Mouse (Mus musculus) embryonic stem cell, embryonic (primary cell): ENCODE data around the gene Nprl3.
"Not testable (repeated sequence)": the region's sequence is repeated elsewhere in the genome, so short reads cannot be mapped to it uniquely, and the experiment has no call there.

ENCODE experiments used
- CTCF ChIA-PET, 4 experiments: fragments of 300-600 bp in 2 of 4; fragments of 350-600 bp in 2 of 4; sonication (Branson Sonifier 250); formaldehyde crosslinking; loops; one replicate each; lab custom pipeline; 2022; ENCODE audit warnings: inconsistent platforms in 2 of 4; lab: Charles Lee
- POLR2A ChIA-PET, 4 experiments: fragments of 300-600 bp in 2 of 4; fragments of 350-600 bp in 2 of 4; sonication (Branson Sonifier 250); formaldehyde crosslinking; loops; one replicate each; lab custom pipeline; 2022; ENCODE audit warnings: antibody characterized with exemption in 4 of 4, inconsistent platforms in 1 of 4; lab: Charles Lee

Gene Nprl3

DNA sequence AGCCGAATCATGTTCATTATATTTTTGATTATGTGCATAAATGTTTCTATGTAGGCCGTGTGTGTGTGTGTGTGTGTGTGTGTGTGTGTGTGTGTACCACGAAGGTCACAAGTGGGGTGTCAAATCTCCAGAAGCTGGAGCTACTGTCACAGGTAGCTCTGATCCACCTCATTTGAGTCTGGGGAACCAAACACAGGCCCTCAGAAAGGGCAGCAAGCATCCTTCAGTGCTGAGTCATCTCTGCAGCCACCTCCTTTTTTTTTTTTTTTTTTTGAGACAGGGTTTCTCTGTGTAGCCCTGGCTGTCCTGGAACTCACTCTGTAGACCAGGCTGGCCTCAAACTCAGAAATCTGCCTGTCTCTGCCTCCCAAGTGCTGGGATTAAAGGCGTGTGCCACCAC, 25.3 kb upstream of the Nprl3 start:
- ChIA-PET POLR2A (interaction anchor here in 2 of 4 experiments (0.6 to 1.1 kb wide), 5 partner anchors 20 to 325 kb away, joined by 3 to 6 read pairs (median 3); no protein-coding TSS in a partner anchor), CTCF (interaction anchor here (0.6 to 1.3 kb wide), 7 partner anchors 28 to 599 kb away, joined by 3 to 9 read pairs (median 4); no protein-coding TSS in a partner anchor)

DNA sequence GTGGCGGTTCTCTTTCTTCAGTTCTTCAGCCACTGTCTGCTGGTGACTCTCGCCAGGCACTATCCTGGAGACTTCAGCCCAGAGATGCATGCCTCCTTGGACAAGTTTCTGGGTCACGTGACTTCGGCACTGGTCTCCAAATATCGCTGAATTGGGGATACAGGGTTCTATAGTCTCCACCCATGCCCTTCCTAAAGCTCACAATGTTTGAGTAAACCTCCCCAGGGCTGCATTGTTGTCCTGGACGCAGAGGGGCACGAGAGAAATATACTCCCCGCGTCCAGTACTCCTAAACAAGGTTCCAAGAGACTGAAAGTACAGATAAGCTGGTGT, 20.0 kb upstream of the Nprl3 start:
- CTCF ChIA-PET = interaction anchor here (0.7 to 1.7 kb wide), 16 partner anchors 10 to 346 kb away, joined by 3 to 25 read pairs (median 4); partner anchors contain the start of gene Hbq1a (in 1 of the 4)

GRCm38 (mm10) chr11:32286695-32287492, 19.4 kb upstream of the Nprl3 start, which contains the start of gene Hbq1b:
Gene Hbq1b, plus strand, starts transcription at chr11:32286965.
- CTCF ChIA-PET = interaction anchor here (0.6 to 1.7 kb wide), 46 partner anchors 9 to 1684 kb away, joined by 3 to 49 read pairs (median 4); partner anchors contain the start of genes Hbq1a (in 3 of the 4) and Nprl3 (in 1 of the 4)
- POLR2A ChIA-PET = interaction anchor here in 3 of 4 experiments (0.6 to 1.7 kb wide), 9 partner anchors 13 to 346 kb away, joined by 3 to 8 read pairs (median 5); partner anchors contain the start of genes Nprl3 (in 3 of the 3), Hbq1a (in 1 of the 3) and Snrnp25 (in 1 of the 3)

More for the DNA sequence above, 20.0 kb upstream of the Nprl3 start:
- POLR2A ChIA-PET = interaction anchor here in 3 of 4 experiments (0.6 to 1.7 kb wide), 6 partner anchors 19 to 95 kb away, joined by 3 to 8 read pairs (median 5); partner anchors contain the start of genes Nprl3 (in 2 of the 3) and Snrnp25 (in 1 of the 3)

DNA sequence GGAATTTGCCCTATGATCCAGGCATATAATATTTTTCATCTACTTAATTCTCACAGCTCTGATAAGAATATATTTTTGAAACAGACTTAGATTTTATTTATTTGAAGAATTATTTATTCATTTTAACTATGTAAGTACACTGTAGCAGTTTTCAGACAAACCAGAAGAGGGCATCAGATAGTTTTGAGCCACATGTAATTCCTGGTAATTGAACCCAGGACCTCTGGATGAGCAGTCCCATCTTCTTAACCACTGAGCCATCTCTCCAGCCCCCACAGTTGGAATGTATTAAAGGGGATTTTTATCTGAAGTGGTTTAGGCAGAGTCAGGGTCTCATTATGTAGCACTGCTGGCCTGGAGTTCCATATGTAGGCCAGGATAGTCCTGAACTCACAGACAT, 18.4 kb upstream of the Nprl3 start:
- CTCF ChIA-PET = interaction anchor here in 1 of 4 experiments (1.2 kb wide), 1 partner anchor 37 kb away, joined by 6 read pairs; no protein-coding TSS in a partner anchor
- POLR2A ChIA-PET = not testable (repeated sequence)

DNA sequence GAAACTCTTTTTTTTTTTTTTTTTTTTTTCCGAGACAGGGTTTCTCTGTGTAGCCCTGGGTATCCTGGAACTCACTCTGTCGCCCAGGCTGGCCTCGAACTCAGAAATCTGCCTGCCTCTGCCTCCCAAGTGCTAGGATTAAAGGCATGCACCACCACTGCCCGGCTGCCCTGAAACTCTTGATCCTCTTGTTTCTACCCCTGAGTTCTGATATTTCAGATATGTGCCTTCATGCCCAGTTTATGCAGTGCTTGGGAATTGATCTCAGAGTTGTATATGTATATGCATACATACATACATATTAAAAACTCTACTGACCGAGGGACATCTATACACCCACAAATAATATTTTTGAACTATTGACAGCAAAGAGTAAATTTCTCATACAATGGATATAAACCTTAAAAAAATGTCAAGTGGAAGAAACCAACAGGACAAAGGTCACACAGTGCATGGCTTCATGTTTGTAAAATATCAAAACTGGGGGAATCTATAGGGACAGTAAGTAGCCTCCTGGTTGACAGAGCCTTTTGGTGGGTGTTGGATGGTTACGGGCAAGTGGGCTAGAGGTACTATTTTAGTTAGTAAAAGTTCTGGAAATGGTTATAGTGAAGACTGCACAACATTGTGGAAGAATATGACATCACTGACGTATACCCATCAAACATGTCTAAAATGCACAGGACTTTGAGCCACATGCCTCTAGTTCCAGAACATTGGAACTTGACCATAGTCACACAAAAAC, 17.7 kb upstream of the Nprl3 start:
- CTCF ChIA-PET = interaction anchor here in 1 of 4 experiments (0.7 kb wide), 2 partner anchors 48 to 103 kb away, joined by 3 to 6 read pairs; no protein-coding TSS in a partner anchor
- POLR2A ChIA-PET = interaction anchor here in 1 of 4 experiments (0.8 kb wide), 1 partner anchor 22 kb away, joined by 3 read pairs; no protein-coding TSS in a partner anchor

- ChIA-PET CTCF (interaction anchor here in 1 of 4 experiments (0.7 kb wide), 2 partner anchors 47 to 102 kb away, joined by 3 to 6 read pairs; no protein-coding TSS in a partner anchor), POLR2A (interaction anchor here in 1 of 4 experiments (0.8 kb wide), 1 partner anchor 22 kb away, joined by 3 read pairs; no protein-coding TSS in a partner anchor)
Measured at GRCm38 (mm10) chr11:32284582-32284981, 17.1 kb upstream of the Nprl3 start.

DNA sequence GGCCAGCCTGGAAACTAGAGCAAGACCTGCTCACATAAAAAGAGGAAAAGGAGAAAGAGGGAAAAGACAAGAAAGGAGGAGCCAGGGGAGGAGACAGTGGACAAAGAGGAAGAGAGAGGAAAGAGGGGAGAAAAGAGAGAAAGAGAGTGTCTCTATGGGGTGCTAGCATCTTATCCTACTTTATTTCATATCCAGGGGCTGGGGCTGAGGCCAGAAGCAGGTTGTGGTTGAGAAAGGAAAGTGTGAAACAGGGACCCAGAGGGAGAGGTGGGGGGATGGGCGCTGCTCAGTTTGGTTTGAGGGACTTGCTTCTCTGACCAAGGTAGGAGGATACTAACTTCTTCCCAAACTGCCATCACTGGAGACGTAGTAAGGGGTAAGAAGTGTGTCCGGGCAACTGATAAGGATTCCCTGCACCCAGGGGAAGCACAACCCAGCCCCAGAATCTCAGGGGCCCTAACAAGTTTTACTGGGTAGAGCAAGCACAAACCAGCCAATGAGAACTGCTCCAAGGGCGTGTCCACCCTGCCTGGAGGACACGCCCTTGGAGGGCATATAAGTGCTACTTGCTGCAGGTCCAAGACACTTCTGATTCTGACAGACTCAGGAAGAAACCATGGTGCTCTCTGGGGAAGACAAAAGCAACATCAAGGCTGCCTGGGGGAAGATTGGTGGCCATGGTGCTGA, 15.7 kb upstream of the Nprl3 start, which contains the start of gene Hba-a1:
TSS of gene Hba-a1 (plus strand) at position 421 of the 687 bp plus-strand sequence.
- CTCF ChIA-PET, POLR2A ChIA-PET: not testable (repeated sequence)

GRCm38 (mm10) chr11:32281416-32282144, 14.1 kb upstream of the Nprl3 start:
- POLR2A ChIA-PET = interaction anchor here in 1 of 4 experiments (0.6 kb wide), 1 partner anchor 17 kb away, joined by 4 read pairs; no protein-coding TSS in a partner anchor

DNA sequence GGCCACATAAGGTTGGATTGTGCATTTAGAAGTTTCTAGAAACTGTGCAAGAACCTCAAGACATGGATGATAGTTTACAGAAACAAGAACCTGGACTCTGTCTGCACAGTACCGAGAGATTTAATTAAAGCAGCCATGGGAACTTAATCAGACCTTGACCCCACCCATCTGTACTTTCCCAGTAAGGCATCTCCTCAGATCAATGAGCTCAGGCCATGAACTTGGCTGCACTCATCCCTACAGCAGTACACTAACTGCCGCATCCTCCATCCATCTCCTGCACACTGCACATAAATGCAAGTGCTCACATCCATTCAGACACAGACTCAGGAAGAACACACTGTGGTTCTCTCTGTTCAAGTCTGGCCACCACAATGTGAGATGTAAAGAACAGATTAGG, 13.1 kb upstream of the Nprl3 start:
- CTCF ChIA-PET = interaction anchor here in 1 of 4 experiments (0.6 kb wide), 1 partner anchor 19 kb away, joined by 3 read pairs; the partner anchor contains the start of gene Hbq1a
- POLR2A ChIA-PET = no interaction called here

More at GRCm38 (mm10) chr11:32281416-32282144, 14.1 kb upstream of the Nprl3 start:
- CTCF ChIA-PET = interaction anchor here in 1 of 4 experiments (0.6 kb wide), 1 partner anchor 490 kb away, joined by 3 read pairs; no protein-coding TSS in a partner anchor

GRCm38 (mm10) chr11:32278458-32278957, 11.0 kb upstream of the Nprl3 start:
- ChIA-PET CTCF (interaction anchor here in 1 of 4 experiments (1.1 kb wide), 1 partner anchor 46 kb away, joined by 3 read pairs; no protein-coding TSS in a partner anchor), POLR2A (interaction anchor here in 2 of 4 experiments (1.3 to 2.0 kb wide), 2 partner anchors 11 kb away, joined by 3 to 15 read pairs; partner anchors contain the start of gene Nprl3 (in 2 of the 2))

- POLR2A ChIA-PET = interaction anchor here in 3 of 4 experiments (0.6 to 2.0 kb wide), 6 partner anchors 10 to 545 kb away, joined by 3 to 15 read pairs (median 3); partner anchors contain the start of gene Nprl3 (in 2 of the 3)
Measured at GRCm38 (mm10) chr11:32277736-32278457, 10.4 kb upstream of the Nprl3 start.

GRCm38 (mm10) chr11:32276347-32276746, 8.8 kb upstream of the Nprl3 start, which contains the start of gene Hba-x:
Gene Hba-x, plus strand, starts transcription at chr11:32276400.
- CTCF ChIA-PET = interaction anchor here in 1 of 4 experiments (0.6 to 1.2 kb wide), 3 partner anchors 11 to 94 kb away, joined by 3 to 4 read pairs (median 3); partner anchors contain the start of genes Hbq1a and Hbq1b
- POLR2A ChIA-PET = interaction anchor here in 2 of 4 experiments (1.0 to 2.0 kb wide), 4 partner anchors 8 to 52 kb away, joined by 3 to 15 read pairs (median 6); partner anchors contain the start of gene Nprl3 (in 2 of the 2)

More at GRCm38 (mm10) chr11:32277736-32278457, 10.4 kb upstream of the Nprl3 start:
- CTCF ChIA-PET = interaction anchor here (0.5 to 1.3 kb wide), 9 partner anchors 9 to 314 kb away, joined by 3 to 4 read pairs (median 3); partner anchors contain the start of genes Hbq1b (in 2 of the 4) and Hbq1a (in 1 of the 4)

DNA sequence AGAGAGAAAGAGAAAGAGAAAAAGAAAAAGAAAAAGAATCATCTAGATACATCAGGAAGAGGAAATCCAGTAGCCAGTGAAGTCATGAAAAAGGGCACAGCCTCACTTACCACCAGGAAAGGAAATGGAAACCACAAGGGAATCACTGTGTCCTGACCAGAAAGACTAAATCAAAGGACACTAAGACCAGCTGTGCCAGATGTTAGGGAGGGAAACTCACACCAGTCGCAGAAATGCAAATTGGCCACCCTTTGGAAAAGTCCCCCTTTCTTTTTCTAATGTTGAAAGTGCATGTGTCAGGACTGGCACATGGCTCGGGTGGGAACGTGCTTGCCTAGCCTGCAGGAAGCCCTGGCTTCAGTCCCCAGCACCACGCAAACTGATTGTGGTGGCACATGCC, 3.7 kb upstream of the Nprl3 start:
- CTCF ChIA-PET = interaction anchor here in 1 of 4 experiments (0.6 kb wide), 1 partner anchor 216 kb away, joined by 9 read pairs; no protein-coding TSS in a partner anchor
- POLR2A ChIA-PET = interaction anchor here in 1 of 4 experiments (0.6 kb wide), 1 partner anchor 25 kb away, joined by 4 read pairs; no protein-coding TSS in a partner anchor

GRCm38 (mm10) chr11:32268952-32269351, 1.4 kb upstream of the Nprl3 start:
- POLR2A ChIA-PET = interaction anchor here in 2 of 4 experiments (0.6 to 3.3 kb wide), 9 partner anchors 8 to 399 kb away, joined by 3 to 15 read pairs (median 6); partner anchors contain the start of genes Hbq1b (in 1 of the 2), Sh3pxd2b (in 1 of the 2) and Stk10 (in 1 of the 2)

More at GRCm38 (mm10) chr11:32268952-32269351, 1.4 kb upstream of the Nprl3 start:
- CTCF ChIA-PET = interaction anchor here in 3 of 4 experiments (0.8 to 1.2 kb wide), 3 partner anchors 18 to 86 kb away, joined by 3 to 4 read pairs (median 3); partner anchors contain the start of gene Hbq1b (in 1 of the 3)
